Mouse (Mus musculus): Measurements from ENCODE around the gene Fbxw24.
"Not testable (repeated sequence)": the region's sequence is repeated elsewhere in the genome, so short reads cannot be mapped to it uniquely, and the experiment has no call there.

The Fbxw24 gene

GRCm38 (mm10) chr9:109625957-109626356 lies at the start of gene Fbxw24:
TSS of gene Fbxw24 (minus strand) at chr9:109626057.
- not testable (repeated sequence) for DNase-seq

- not testable (repeated sequence) for DNase-seq
Measured at GRCm38 (mm10) chr9:109664552-109664951, 38.7 kb upstream of the Fbxw24 start, which contains the start of gene Fbxw25. TSS of gene Fbxw25 (minus strand) at chr9:109664652.

DNA sequence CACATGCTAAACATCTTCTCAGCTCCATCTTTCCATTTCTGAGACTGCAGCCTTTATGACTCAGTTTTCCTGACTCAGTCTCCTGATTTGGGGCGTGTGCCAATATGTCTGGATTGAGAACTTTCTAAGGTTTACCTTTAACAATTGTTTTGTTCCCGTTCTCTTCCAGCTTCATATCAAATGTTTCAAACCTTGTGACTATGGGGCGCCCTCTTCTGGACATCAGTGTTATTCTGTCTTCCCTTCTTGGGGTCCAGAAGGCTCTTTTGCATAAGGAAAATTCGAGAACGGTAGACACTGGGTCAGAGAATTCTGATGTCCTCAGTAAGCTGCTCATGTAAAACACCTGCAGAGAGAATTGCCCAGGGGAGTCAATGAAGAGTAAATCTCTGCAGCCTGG lies 19.0 kb downstream of the Fbxw24 start:
- not testable (repeated sequence) for DNase-seq

DNA sequence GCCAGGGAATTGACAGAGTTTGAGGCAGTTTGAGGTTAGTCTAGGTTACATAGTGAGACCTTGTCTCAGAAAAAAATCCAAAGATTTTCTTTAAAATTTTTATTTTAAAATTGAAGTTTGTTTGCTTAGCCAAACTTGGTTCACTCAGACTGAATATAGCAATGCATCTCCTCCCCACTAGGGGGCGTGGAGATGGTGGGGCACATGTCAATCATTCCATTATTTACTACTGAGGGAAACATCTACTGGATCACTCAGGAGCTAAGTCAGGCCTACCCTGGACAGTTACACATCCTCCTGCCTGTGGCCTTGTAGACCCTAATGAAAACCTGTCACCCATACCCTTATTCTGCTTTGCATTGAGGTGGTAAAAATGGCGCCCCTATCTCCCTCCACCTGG lies 23.7 kb downstream of the Fbxw24 start:
- not testable (repeated sequence) for DNase-seq

DNA sequence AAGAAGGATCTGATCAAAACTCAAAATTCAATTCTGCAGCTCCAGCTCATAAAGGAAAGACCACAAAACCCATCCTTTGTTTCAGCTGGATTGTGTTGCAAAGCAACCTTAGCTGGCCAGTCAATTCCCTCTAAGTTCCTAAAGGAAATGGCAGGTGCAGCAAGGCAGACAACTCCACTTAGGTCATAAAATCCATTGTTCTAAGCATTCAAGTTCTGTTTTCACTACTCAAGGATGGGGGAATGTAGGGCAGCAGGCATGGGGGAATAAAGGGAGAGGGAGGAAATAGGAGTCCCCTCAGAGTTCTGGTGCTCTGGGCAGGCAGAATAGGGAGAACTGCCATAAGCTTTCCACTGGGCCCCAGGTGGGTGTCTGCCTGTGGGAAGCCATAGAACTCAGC lies 28.6 kb downstream of the Fbxw24 start:
- no peak for DNase-seq

DNA sequence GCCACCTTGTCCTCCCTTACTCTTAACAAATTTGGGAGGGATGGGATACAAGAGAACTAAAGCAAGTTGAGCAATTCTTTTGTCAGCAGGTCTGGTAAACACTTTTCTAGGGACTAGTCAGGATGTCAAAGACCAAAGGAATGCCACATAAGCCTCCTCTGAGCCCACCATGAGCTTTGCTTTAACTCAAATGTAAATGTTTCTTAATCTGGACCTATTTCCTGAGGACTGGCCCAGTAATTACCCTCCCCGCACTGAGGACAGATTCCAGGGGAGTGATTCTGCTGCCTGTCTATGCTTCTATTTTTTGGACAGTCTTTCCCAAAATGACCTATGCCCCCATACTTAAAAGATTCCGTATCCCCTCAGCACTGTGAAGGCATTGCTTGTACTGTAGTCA lies 31.0 kb downstream of the Fbxw24 start:
- DNase-seq, result no peak

GRCm38 (mm10) chr9:109568162-109568561 lies 57.7 kb downstream of the Fbxw24 start, which contains the start of gene Fbxw15:
TSS of gene Fbxw15 (minus strand) at chr9:109568262.
- not testable (repeated sequence) for DNase-seq

DNA sequence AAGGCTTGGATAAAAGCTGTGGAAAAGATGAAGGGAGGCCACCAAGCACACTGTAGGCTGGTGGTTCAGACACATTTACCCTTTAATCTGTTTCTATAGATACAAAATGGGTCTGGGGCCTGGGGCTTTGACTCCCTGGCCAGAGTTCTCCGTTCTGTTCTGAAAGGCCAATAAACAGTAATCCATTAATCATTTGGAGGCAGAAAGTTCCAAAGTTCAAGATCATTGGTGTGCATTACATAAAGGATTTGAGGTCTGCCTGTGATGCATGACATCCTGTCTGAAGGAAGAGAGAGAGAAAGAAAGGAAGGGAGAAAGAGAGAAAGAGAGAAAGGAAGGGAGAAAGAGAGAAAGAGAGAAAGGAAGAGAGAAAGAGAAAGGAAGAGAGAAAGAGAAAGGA lies 60.3 kb downstream of the Fbxw24 start:
- no peak for DNase-seq

GRCm38 (mm10) chr9:109562106-109562505 lies 63.8 kb downstream of the Fbxw24 start:
- not testable (repeated sequence) for DNase-seq

DNA sequence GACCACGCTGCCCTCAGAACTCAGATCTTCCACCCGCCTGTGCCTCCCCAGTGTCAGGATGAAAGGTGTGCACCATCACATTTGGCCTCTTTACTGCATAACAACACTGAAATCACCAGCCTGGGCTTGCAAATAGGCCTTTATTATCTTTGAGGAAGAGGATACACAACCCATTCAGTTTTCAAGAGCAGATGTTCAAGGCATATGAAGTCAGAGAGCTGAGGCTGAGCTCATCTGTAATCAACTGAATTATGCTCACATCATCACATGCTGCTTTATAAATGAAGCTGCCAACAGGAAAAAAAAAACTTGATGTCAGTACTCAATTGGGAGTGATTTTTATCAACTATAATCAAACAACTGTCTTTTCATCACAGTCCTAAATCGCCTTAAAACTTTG lies 73.4 kb downstream of the Fbxw24 start:
- no peak for DNase-seq

Measured in B cell, adult 2 months (primary cell).